In genomic region chr1:152581127-152581905, GRCm38 (mm10) we compare ENCODE assay signal across 11 mouse cellular contexts.
DNase-seq lines count a peak whose midpoint lies in the region; ATAC-seq and TF ChIP-seq lines count a peak whose summit lies in the region.
"Had no signal": no experiment of that assay in that cellular context is flagged by ENCODE, and none has a peak within 500 bp of the region (broad histone marks: within the 10 kb centered on the region; RNA-seq: fewer than 3 reads in every experiment).

No protein-coding gene starts in this region.

- no peak for DNase-seq in forebrain, embryonic 10.5 days (ENCODE audit: extremely low spot score, low spot score)
- DNase-seq in heart, postnatal 10 days = no peak
- no peak for DNase-seq in midbrain, embryonic 10.5 days (ENCODE audit: low spot score)
- DNase-seq in lung, postnatal 36 days = no peak
- DNase-seq: right cerebral cortex, postnatal 4 days had no signal

- peaks cover 82% of the 10 kb centered on the region for H3K4me1 ChIP-seq in forebrain, embryonic 10.5 days
- peaks cover 17% of the 10 kb centered on the region for H3K4me1 ChIP-seq in forebrain, embryonic 12.5 days
- peaks cover 26 to 57% of the 10 kb centered on the region in 2 experiments for H3K4me1 ChIP-seq in heart, embryonic 14.5 days (ENCODE audit: control insufficient read depth in 2 of 2, insufficient read depth in 2 of 2, low read length in 2 of 2)
- peaks cover 60% of the 10 kb centered on the region for H3K4me1 ChIP-seq in midbrain, embryonic 10.5 days
- peaks cover 5% of the 10 kb centered on the region for H3K4me1 ChIP-seq in midbrain, embryonic 15.5 days

- H3K9ac ChIP-seq in forebrain, embryonic 12.5 days = no peak overlapping the region
- H3K9ac ChIP-seq in heart, embryonic 14.5 days (ENCODE audit: low read length) = peak overlapping the region; percentile 9; the same call in 1 of the 2 replicates
- no peak overlapping the region for H3K9ac ChIP-seq in midbrain, embryonic 15.5 days
- H3K9ac ChIP-seq: hindbrain, embryonic 13.5 days; midbrain, embryonic 12.5 days had no signal

- intact Hi-C loops in heart, postnatal 10 days (cut with DNase I) = no loop called here

- H3K9me3 ChIP-seq in forebrain, embryonic 10.5 days = no peaks in the 10 kb centered on the region
- H3K9me3 ChIP-seq in forebrain, embryonic 12.5 days = no peaks in the 10 kb centered on the region
- no peaks in the 10 kb centered on the region for H3K9me3 ChIP-seq in heart, embryonic 14.5 days (ENCODE audit: control insufficient read depth, low read length)
- no peaks in the 10 kb centered on the region for H3K9me3 ChIP-seq in midbrain, embryonic 10.5 days (replicated peaks)
- no peaks in the 10 kb centered on the region for H3K9me3 ChIP-seq in midbrain, embryonic 15.5 days
- H3K9me3 ChIP-seq: hindbrain, embryonic 13.5 days; midbrain, embryonic 12.5 days had no signal

- no peak for TF ChIP-seq POLR2A in myocyte (IDR thresholded peaks at IDR 0.05; ENCODE audit: insufficient read length, low read depth)

- no peak overlapping the region for H3ac ChIP-seq in myocyte (ENCODE audit: control insufficient read depth, insufficient read length)

- H3K27ac ChIP-seq in forebrain, embryonic 10.5 days = peak overlapping the region; percentile 58
- no peak overlapping the region for H3K27ac ChIP-seq in forebrain, embryonic 12.5 days
- H3K27ac ChIP-seq in heart, embryonic 14.5 days (replicated peaks in 1 of 2; ENCODE audit: control insufficient read depth in 1 of 2, insufficient read depth in 1 of 2, low read depth in 2 of 2, low read length in 2 of 2) = 0 out of 4 replicates have a peak overlapping the region, but pooled peaks of 1 of the 2 experiments have one; percentile 23
- peak overlapping the region; percentile 49; the same call in 1 of the 2 replicates for H3K27ac ChIP-seq in midbrain, embryonic 10.5 days (replicated peaks)
- no peak overlapping the region for H3K27ac ChIP-seq in midbrain, embryonic 15.5 days
- H3K27ac ChIP-seq: hindbrain, embryonic 13.5 days; midbrain, embryonic 12.5 days had no signal

- H3K4me3 ChIP-seq in forebrain, embryonic 10.5 days = no peak overlapping the region
- no peak overlapping the region for H3K4me3 ChIP-seq in forebrain, embryonic 12.5 days (replicated peaks)
- no peak overlapping the region for H3K4me3 ChIP-seq in heart, embryonic 14.5 days (ENCODE audit: control insufficient read depth in 1 of 2, insufficient read depth in 1 of 2, low read depth in 1 of 2, low read length in 2 of 2)
- H3K4me3 ChIP-seq in midbrain, embryonic 10.5 days = no peak overlapping the region
- no peak overlapping the region for H3K4me3 ChIP-seq in midbrain, embryonic 15.5 days
- H3K4me3 ChIP-seq in myocyte = no peak overlapping the region
- H3K4me3 ChIP-seq: hindbrain, embryonic 13.5 days; midbrain, embryonic 12.5 days had no signal

- ATAC-seq in forebrain, embryonic 12.5 days (ENCODE audit: low FRiP score) = no peak
- no peak for ATAC-seq in heart, embryonic 14.5 days (ENCODE audit: insufficient number of reproducible peaks, insufficient read depth, low FRiP score, low read depth)
- no peak for ATAC-seq in midbrain, embryonic 15.5 days (replicated peaks)

- peaks cover 10% of the 10 kb centered on the region; the same call in 1 of the 2 replicates for H3K27me3 ChIP-seq in forebrain, embryonic 10.5 days (ENCODE audit: poor library complexity, severe bottlenecking)
- 0 out of 2 replicates have a peak, but pooled peaks cover 1% of the 10 kb centered on the region for H3K27me3 ChIP-seq in forebrain, embryonic 12.5 days
- no peaks in the 10 kb centered on the region for H3K27me3 ChIP-seq in heart, embryonic 14.5 days (ENCODE audit: control insufficient read depth, insufficient read depth, low read length)
- peaks cover 57% of the 10 kb centered on the region for H3K27me3 ChIP-seq in midbrain, embryonic 10.5 days (ENCODE audit: low read depth, poor library complexity, severe bottlenecking)
- H3K27me3 ChIP-seq in midbrain, embryonic 15.5 days (replicated peaks) = 0 out of 2 replicates have a peak, but pooled peaks cover 6% of the 10 kb centered on the region
- H3K27me3 ChIP-seq in myocyte (ENCODE audit: control insufficient read depth, insufficient read depth, insufficient read length) = no peaks in the 10 kb centered on the region
- H3K27me3 ChIP-seq: hindbrain, embryonic 13.5 days had no signal

- 76% methylated on average over 13 of the region's 13 CpGs for WGBS in forebrain, embryonic 10.5 days
- 81% methylated on average over 13 of the region's 13 CpGs for WGBS in forebrain, embryonic 12.5 days
- WGBS in heart, embryonic 14.5 days = 57% methylated on average over 13 of the region's 13 CpGs
- 81% methylated on average over 13 of the region's 13 CpGs for WGBS in midbrain, embryonic 10.5 days
- 82% methylated on average over 13 of the region's 13 CpGs for WGBS in midbrain, embryonic 15.5 days

- peaks cover 4% of the 10 kb centered on the region for H3K36me3 ChIP-seq in forebrain, embryonic 10.5 days (replicated peaks)
- H3K36me3 ChIP-seq in forebrain, embryonic 12.5 days (replicated peaks) = no peaks in the 10 kb centered on the region
- peaks cover 22% of the 10 kb centered on the region for H3K36me3 ChIP-seq in heart, embryonic 14.5 days (ENCODE audit: control insufficient read depth, insufficient read depth, low read length)
- peaks cover 4% of the 10 kb centered on the region for H3K36me3 ChIP-seq in midbrain, embryonic 10.5 days
- H3K36me3 ChIP-seq in midbrain, embryonic 15.5 days (replicated peaks) = no peaks in the 10 kb centered on the region
- H3K36me3 ChIP-seq in myocyte (ENCODE audit: control insufficient read depth, insufficient read depth) = no peaks in the 10 kb centered on the region
- H3K36me3 ChIP-seq: hindbrain, embryonic 13.5 days; midbrain, embryonic 12.5 days had no signal

- H3K4me2 ChIP-seq in forebrain, embryonic 12.5 days = no peak overlapping the region
- no peak overlapping the region for H3K4me2 ChIP-seq in heart, embryonic 14.5 days (ENCODE audit: low read length)
- H3K4me2 ChIP-seq in midbrain, embryonic 15.5 days = no peak overlapping the region
- H3K4me2 ChIP-seq in myocyte (ENCODE audit: low read depth) = peak overlapping the region; percentile 18
- H3K4me2 ChIP-seq: hindbrain, embryonic 13.5 days; midbrain, embryonic 12.5 days had no signal

- H3K79me2 ChIP-seq in myocyte (ENCODE audit: control insufficient read depth, insufficient read depth) = no peaks in the 10 kb centered on the region

TF ChIP-seq in myocyte, 11 proteins besides CTCF, POLR2A, EP300 and RAD21:
- TF ChIP-seq E2F4 (IDR thresholded peaks at IDR 0.05; ENCODE audit: insufficient read depth) (no peak), TCF3 (IDR thresholded peaks at IDR 0.05; ENCODE audit: insufficient read length, low read depth) (no peak), POLR2AphosphoS2 (IDR thresholded peaks at IDR 0.05; ENCODE audit: insufficient read length, low read depth) (no peak), TCF12 (IDR thresholded peaks at IDR 0.05; ENCODE audit: insufficient read depth, poor library complexity, severe bottlenecking) (no peak), MYOG (IDR thresholded peaks at IDR 0.05; ENCODE audit: control insufficient read depth in 1 of 3, insufficient read depth in 1 of 3, insufficient read length in 2 of 3, low read depth in 2 of 3) (no peak), MYOD1 (IDR thresholded peaks at IDR 0.05; ENCODE audit: control insufficient read depth in 1 of 3, insufficient read length in 2 of 3, low read depth in 2 of 3) (no peak), REST (IDR thresholded peaks at IDR 0.05; ENCODE audit: insufficient read depth, insufficient read length) (no peak), CEBPB (IDR thresholded peaks at IDR 0.05; ENCODE audit: insufficient read depth, poor library complexity, severe bottlenecking) (no peak), MAX (IDR thresholded peaks at IDR 0.05; ENCODE audit: low read depth) (no peak), USF1 (IDR thresholded peaks at IDR 0.05; ENCODE audit: low read depth) (no peak), SRF (IDR thresholded peaks at IDR 0.05; ENCODE audit: control insufficient read depth, insufficient read length, low read depth) (no peak)
TF ChIP-seq in myocyte: peak in this region for 0.

Comparison
In these comparisons a context has a peak if more than half of its experiments do, and no peak if none do; other contexts are left out.
1. H3K27ac ChIP-seq: peak in forebrain, embryonic 10.5 days (single experiment) and midbrain, embryonic 10.5 days (single experiment); none in forebrain, embryonic 12.5 days (single experiment) and midbrain, embryonic 15.5 days (single experiment).